Mouse (Mus musculus) lung, adult 18-20 months (tissue): ENCODE results near the gene Trpc1.

ENCODE experiments used
- DNase-seq, 2 experiments: peaks; one replicate each; pipeline ENCODE4 v3.0.0; 2022; ENCODE audit warnings: mixed read lengths in 2 of 2

Trpc1 gene

GRCm38 (mm10) chr9:95696581-95696980, 53.6 kb downstream of the Trpc1 start:
- no peak for DNase-seq

- DNase-seq: no peak
Observed at GRCm38 (mm10) chr9:95695023-95695422, 55.2 kb downstream of the Trpc1 start.

GRCm38 (mm10) chr9:95694526-95694925, 55.6 kb downstream of the Trpc1 start:
- DNase-seq: no peak

- no peak for DNase-seq
Observed at GRCm38 (mm10) chr9:95693528-95694100, 56.6 kb downstream of the Trpc1 start.

GRCm38 (mm10) chr9:95692823-95693222, 57.4 kb downstream of the Trpc1 start:
- DNase-seq: no peak

GRCm38 (mm10) chr9:95688064-95688463, 62.1 kb downstream of the Trpc1 start:
- no peak for DNase-seq

GRCm38 (mm10) chr9:95685660-95686440, 64.3 kb downstream of the Trpc1 start:
- DNase-seq: no peak

GRCm38 (mm10) chr9:95680691-95681090, 69.5 kb downstream of the Trpc1 start:
- no peak for DNase-seq

- DNase-seq: no peak
Observed at GRCm38 (mm10) chr9:95679966-95680365, 70.2 kb downstream of the Trpc1 start.

GRCm38 (mm10) chr9:95676021-95676420, 74.2 kb downstream of the Trpc1 start:
- DNase-seq: no peak

- DNase-seq: peak; percentile 32 to 50
Observed at GRCm38 (mm10) chr9:95675064-95675699, 75.0 kb downstream of the Trpc1 start.

- no peak for DNase-seq
Observed at GRCm38 (mm10) chr9:95672760-95673159, 77.4 kb downstream of the Trpc1 start.

GRCm38 (mm10) chr9:95672331-95672730, 77.8 kb downstream of the Trpc1 start:
- no peak for DNase-seq

- no peak for DNase-seq
Observed at GRCm38 (mm10) chr9:95668306-95668705, 81.9 kb downstream of the Trpc1 start.

- DNase-seq: peak; percentile 19 to 37
Observed at GRCm38 (mm10) chr9:95667836-95668235, 82.3 kb downstream of the Trpc1 start.

GRCm38 (mm10) chr9:95665835-95666234, 84.3 kb downstream of the Trpc1 start:
- DNase-seq: peak; percentile 8 to 35

- no peak for DNase-seq
Observed at GRCm38 (mm10) chr9:95664290-95664989, 85.7 kb downstream of the Trpc1 start.

- DNase-seq: peak; percentile 13 to 30
Observed at GRCm38 (mm10) chr9:95657941-95658340, 92.2 kb downstream of the Trpc1 start.
